In the genomic region with DNA sequence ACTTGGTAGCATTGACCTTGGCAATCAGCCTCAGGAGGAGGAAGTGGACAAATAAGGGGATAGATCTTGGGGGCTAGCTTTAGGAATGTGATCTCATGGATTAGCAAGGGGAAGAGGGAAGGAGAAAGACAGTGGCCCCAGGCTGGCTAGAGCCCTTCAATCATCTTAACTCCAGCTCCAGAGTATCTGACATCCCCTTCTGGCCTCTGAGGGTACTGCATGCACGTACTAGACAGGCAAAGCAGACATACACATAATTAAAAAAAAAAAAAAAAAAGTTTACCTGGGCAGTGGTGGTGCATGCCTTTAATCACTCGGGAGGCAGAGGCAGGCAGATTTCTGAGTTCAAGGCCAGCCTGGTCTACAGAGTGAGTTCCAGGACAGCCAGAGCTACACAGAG, we compare ENCODE assay signal across 10 mouse cellular contexts. TPM values are rescaled to one million over a fixed set of nuclear protein-coding genes. Genes with fewer than 3 reads are reported as not detected.
DNase-seq lines count a peak whose midpoint lies in the region; ATAC-seq and TF ChIP-seq lines count a peak whose summit lies in the region.
"Had no signal": no experiment of that assay in that cellular context is flagged by ENCODE, and none has a peak within 500 bp of the region (broad histone marks: within the 10 kb centered on the region; RNA-seq: fewer than 3 reads in every experiment).

No protein-coding gene starts in this region.

- no peak for ATAC-seq in kidney, postnatal 0 days (replicated peaks; ENCODE audit: low FRiP score, low read depth)
- no peak for ATAC-seq in inflammation-experienced regulatory T-cells, adult 6 months

- H3K36me3 ChIP-seq in kidney, postnatal 0 days (ENCODE audit: insufficient read depth, low read length) = 0 out of 2 replicates have a peak, but pooled peaks cover 3% of the 10 kb centered on the region
- H3K36me3 ChIP-seq: hindbrain, embryonic 13.5 days had no signal

- intact Hi-C loops in left cerebral cortex, postnatal 36 days (cut with DNase I) = no loop called here

- peaks cover 34% of the 10 kb centered on the region for H3K4me1 ChIP-seq in kidney, postnatal 0 days (replicated peaks; ENCODE audit: insufficient read depth, low read length)

- H3K9me3 ChIP-seq in kidney, postnatal 0 days (replicated peaks; ENCODE audit: low read length) = no peaks in the 10 kb centered on the region
- H3K9me3 ChIP-seq: embryonic facial prominence, embryonic 13.5 days; hindbrain, embryonic 13.5 days had no signal

- peak; percentile 42; the same call in 1 of the 2 replicates for TF ChIP-seq CTCF in kidney, postnatal 0 days (IDR thresholded peaks at IDR 0.05; ENCODE audit: low read depth)

- H3K4me2 ChIP-seq in kidney, postnatal 0 days (ENCODE audit: low read length) = no peak overlapping the region
- H3K4me2 ChIP-seq: embryonic facial prominence, embryonic 13.5 days; hindbrain, embryonic 13.5 days; midbrain, embryonic 11.5 days had no signal

- H3K4me3 ChIP-seq in kidney, postnatal 0 days (replicated peaks; ENCODE audit: low read depth, low read length) = no peak overlapping the region
- H3K4me3 ChIP-seq: embryonic facial prominence, embryonic 13.5 days; hindbrain, embryonic 13.5 days had no signal

- H3K9ac ChIP-seq in kidney, postnatal 0 days (ENCODE audit: low read depth, low read length) = no peak overlapping the region
- H3K9ac ChIP-seq: embryonic facial prominence, embryonic 13.5 days; hindbrain, embryonic 13.5 days had no signal

- no peaks in the 10 kb centered on the region for H3K27me3 ChIP-seq in kidney, postnatal 0 days (ENCODE audit: insufficient read depth, low read length)
- H3K27me3 ChIP-seq: embryonic facial prominence, embryonic 13.5 days; hindbrain, embryonic 13.5 days had no signal

- WGBS in kidney, postnatal 0 days = 95% methylated on average over 2 of the region's 2 CpGs

- DNase-seq in kidney, postnatal 0 days (ENCODE audit: low spot score) = no peak
- no peak for DNase-seq in kidney, postnatal 14 days
- DNase-seq in CD4-positive helper T cell, adult 2 months (ENCODE audit: low read depth, low spot score) = peak; percentile 33
- peak; percentile 93 for DNase-seq in R1 (ENCODE audit: low read depth, low spot score)
- peak; percentile 43 for DNase-seq in lung, postnatal 14 days
- no peak for DNase-seq in left cerebral cortex, postnatal 36 days (ENCODE audit: low spot score in 2 of 2)

- no peak overlapping the region for H3K27ac ChIP-seq in kidney, postnatal 0 days
- H3K27ac ChIP-seq: embryonic facial prominence, embryonic 13.5 days; hindbrain, embryonic 13.5 days had no signal

RNA-seq across cellular contexts. Expression of a gene that starts 11.8 kb away (rescaled TPM):
- polyA plus RNA-seq in kidney, postnatal 0 days (2015; fragmentation: Nextera tagmentation; extraction: Ambion mirVana) = 3.0 and 3.2 TPM in 2 replicates
- total RNA-seq in left cerebral cortex, postnatal 36 days (2021) = not detected
- polyA plus RNA-seq in inflammation-experienced regulatory T-cells, adult 6 months (2017; shearing (Covaris generic)) = not detected

RNA-seq across cellular contexts. Expression of a gene that starts 16.1 kb away (rescaled TPM):
- polyA plus RNA-seq in kidney, postnatal 0 days (2015; fragmentation: Nextera tagmentation; extraction: Ambion mirVana) = 84.2 and 87.5 TPM in 2 replicates
- total RNA-seq in left cerebral cortex, postnatal 36 days (2021) = 10 to 100 TPM; 11.6 to 17.2 TPM
- polyA plus RNA-seq in inflammation-experienced regulatory T-cells, adult 6 months (2017; shearing (Covaris generic)) = 1 to 10 TPM; 3.8 to 6.4 (median 4.8) TPM

RNA-seq across cellular contexts. Expression of a gene that starts 28.1 kb away (rescaled TPM):
- polyA plus RNA-seq in kidney, postnatal 0 days (2015; fragmentation: Nextera tagmentation; extraction: Ambion mirVana) = 1.9 and 2.8 TPM in 2 replicates
- total RNA-seq in left cerebral cortex, postnatal 36 days (2021) = 1 to 10 TPM in 1 of 2 experiments, under 1 TPM in 1; 0.44 to 1.2 TPM
- polyA plus RNA-seq in inflammation-experienced regulatory T-cells, adult 6 months (2017; shearing (Covaris generic)) = 1 to 10 TPM in 1 of 3 experiments, under 1 TPM in 2; 0.47 to 3.8 (median 0.71) TPM

RNA-seq across cellular contexts. Expression of a gene that starts 29.0 kb away (rescaled TPM):
- 243 and 281 TPM in 2 replicates for polyA plus RNA-seq in kidney, postnatal 0 days (2015; fragmentation: Nextera tagmentation; extraction: Ambion mirVana)
- total RNA-seq in left cerebral cortex, postnatal 36 days (2021) = 10 to 100 TPM; 59.1 to 69.8 TPM
- polyA plus RNA-seq in inflammation-experienced regulatory T-cells, adult 6 months (2017; shearing (Covaris generic)) = 100 to 1,000 TPM in 1 of 3 experiments, 10 to 100 TPM in 2; 79.0 to 128 (median 97.8) TPM

RNA-seq across cellular contexts. Expression of a gene that starts 35.4 kb away (rescaled TPM):
- polyA plus RNA-seq in kidney, postnatal 0 days (2015; fragmentation: Nextera tagmentation; extraction: Ambion mirVana) = 166 and 188 TPM in 2 replicates
- 100 to 1,000 TPM; 257 to 265 TPM for total RNA-seq in left cerebral cortex, postnatal 36 days (2021)
- polyA plus RNA-seq in inflammation-experienced regulatory T-cells, adult 6 months (2017; shearing (Covaris generic)) = 10 to 100 TPM in 2 of 3 experiments, 1 to 10 TPM in 1; 2.6 to 16.2 (median 14.7) TPM

Comparison
In these comparisons a context has a peak if more than half of its experiments do, and no peak if none do; other contexts are left out.
1. DNase-seq: peak in CD4-positive helper T cell, adult 2 months (single experiment), R1 (single experiment) and lung, postnatal 14 days (single experiment); none in kidney, postnatal 0 days (single experiment), kidney, postnatal 14 days (single experiment) and left cerebral cortex, postnatal 36 days (0 of 2).
2. RNA of a gene that starts 16.1 kb away (polyA plus RNA-seq): 84.2 to 87.5 TPM in kidney, postnatal 0 days; 3.8 to 6.4 TPM in inflammation-experienced regulatory T-cells, adult 6 months; every median in the first group is over 10 times any median in the second.